In the genomic region with DNA sequence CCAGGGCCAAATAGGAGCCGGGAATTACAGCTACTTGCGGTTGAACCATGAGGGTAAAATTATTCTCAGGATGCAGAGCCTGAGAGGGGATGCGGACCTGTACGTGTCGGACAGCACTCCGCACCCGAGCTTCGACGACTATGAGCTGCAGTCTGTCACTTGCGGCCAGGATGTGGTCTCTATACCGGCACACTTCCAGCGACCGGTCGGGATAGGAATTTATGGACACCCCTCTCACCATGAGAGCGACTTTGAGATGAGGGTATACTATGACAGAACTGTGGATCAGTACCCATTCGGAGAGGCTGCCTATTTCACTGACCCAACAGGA, we compare ENCODE assay signal across 9 mouse cellular contexts. TPM values are rescaled to one million over a fixed set of nuclear protein-coding genes. Genes with fewer than 3 reads are reported as not detected.
DNase-seq lines count a peak whose midpoint lies in the region; ATAC-seq and TF ChIP-seq lines count a peak whose summit lies in the region.
"Had no signal": no experiment of that assay in that cellular context is flagged by ENCODE, and none has a peak within 500 bp of the region (broad histone marks: within the 10 kb centered on the region; RNA-seq: fewer than 3 reads in every experiment).

No protein-coding gene starts in this region.

- peaks cover 20% of the 10 kb centered on the region for H3K36me3 ChIP-seq in heart, embryonic 10.5 days
- H3K36me3 ChIP-seq in forebrain, embryonic 13.5 days (ENCODE audit: poor library complexity, severe bottlenecking), result peaks cover 19% of the 10 kb centered on the region
- H3K36me3 ChIP-seq in liver, embryonic 15.5 days (replicated peaks), result peaks cover 30% of the 10 kb centered on the region
- no peaks in the 10 kb centered on the region for H3K36me3 ChIP-seq in stomach, postnatal 0 days (ENCODE audit: control insufficient read depth, insufficient read depth, low read length)

- 21% methylated on average over 16 of the region's 16 CpGs for WGBS in heart, embryonic 10.5 days
- WGBS in forebrain, embryonic 13.5 days, result 18% methylated on average over 16 of the region's 16 CpGs
- 10% methylated on average over 16 of the region's 16 CpGs for WGBS in liver, embryonic 15.5 days (ENCODE audit: insufficient replicate concordance)
- 16% methylated on average over 16 of the region's 16 CpGs for WGBS in stomach, postnatal 0 days

- peak overlapping the region; percentile 90 for H3K27ac ChIP-seq in heart, embryonic 10.5 days
- H3K27ac ChIP-seq in forebrain, embryonic 13.5 days, result 0 out of 2 replicates have a peak overlapping the region, but pooled peaks have one; percentile 21
- peak overlapping the region; percentile 81 for H3K27ac ChIP-seq in liver, embryonic 15.5 days (replicated peaks)
- peak overlapping the region; percentile 90 for H3K27ac ChIP-seq in stomach, postnatal 0 days (replicated peaks)

- H3K4me2 ChIP-seq in forebrain, embryonic 13.5 days, result peak overlapping the region; percentile 97
- peak overlapping the region; percentile 96 for H3K4me2 ChIP-seq in liver, embryonic 15.5 days
- peak overlapping the region; percentile 94 for H3K4me2 ChIP-seq in stomach, postnatal 0 days (replicated peaks; ENCODE audit: low read depth)

- H3K4me3 ChIP-seq in heart, embryonic 10.5 days, result peak overlapping the region; percentile 77
- H3K4me3 ChIP-seq in forebrain, embryonic 13.5 days, result peak overlapping the region; percentile 88
- H3K4me3 ChIP-seq in liver, embryonic 15.5 days (replicated peaks), result peak overlapping the region; percentile 77
- peak overlapping the region; percentile 82 for H3K4me3 ChIP-seq in stomach, postnatal 0 days (ENCODE audit: low read depth, low read length)

- H3K27me3 ChIP-seq in heart, embryonic 10.5 days (ENCODE audit: insufficient read depth, poor library complexity, severe bottlenecking), result no peaks in the 10 kb centered on the region
- H3K27me3 ChIP-seq in forebrain, embryonic 13.5 days, result no peaks in the 10 kb centered on the region
- H3K27me3 ChIP-seq in liver, embryonic 15.5 days, result no peaks in the 10 kb centered on the region
- H3K27me3 ChIP-seq in stomach, postnatal 0 days (ENCODE audit: control insufficient read depth, insufficient read depth, low read length), result no peaks in the 10 kb centered on the region

- no peak for DNase-seq in heart, embryonic 10.5 days (ENCODE audit: low spot score)
- no peak for DNase-seq in heart, postnatal 25 days (ENCODE audit: low spot score)
- peak; percentile 23 for DNase-seq in CD4-positive, CD25-positive, alpha-beta regulatory T cell, adult 2 months (ENCODE audit: low read depth, low spot score)
- no peak for DNase-seq in stomach, postnatal 0 days (ENCODE audit: low spot score)
- no peak for DNase-seq in gastrocnemius, adult 8-10 months (ENCODE audit: low spot score in 2 of 2)
- DNase-seq in spleen, postnatal 10 days (ENCODE audit: low spot score in 2 of 2), result no peak

- intact Hi-C loops in heart, postnatal 25 days (cut with DNase I), result no loop called here

- H3K9me3 ChIP-seq in heart, embryonic 10.5 days, result no peaks in the 10 kb centered on the region
- H3K9me3 ChIP-seq in forebrain, embryonic 13.5 days (replicated peaks), result no peaks in the 10 kb centered on the region
- no peaks in the 10 kb centered on the region for H3K9me3 ChIP-seq in liver, embryonic 15.5 days (replicated peaks)
- no peaks in the 10 kb centered on the region for H3K9me3 ChIP-seq in stomach, postnatal 0 days (ENCODE audit: control insufficient read depth, low read length)

- peaks cover 16% of the 10 kb centered on the region for H3K4me1 ChIP-seq in heart, embryonic 10.5 days
- H3K4me1 ChIP-seq in forebrain, embryonic 13.5 days, result peaks cover 26% of the 10 kb centered on the region
- peaks cover 27% of the 10 kb centered on the region for H3K4me1 ChIP-seq in liver, embryonic 15.5 days (replicated peaks)
- H3K4me1 ChIP-seq in stomach, postnatal 0 days (replicated peaks; ENCODE audit: control insufficient read depth, insufficient read depth), result no peaks in the 10 kb centered on the region

- no peak for TF ChIP-seq EP300 in stomach, postnatal 0 days (optimal IDR thresholded peaks at IDR 0.05)

- ATAC-seq in forebrain, embryonic 13.5 days, result no peak; the same call in 1 of the 2 replicates
- ATAC-seq in liver, embryonic 15.5 days (ENCODE audit: insufficient read depth), result peak; percentile 1; the same call in 1 of the 2 replicates
- no peak; the same call in 1 of the 2 replicates for ATAC-seq in stomach, postnatal 0 days (ENCODE audit: low FRiP score, low TSS enrichment)

- peak overlapping the region; percentile 86 for H3K9ac ChIP-seq in forebrain, embryonic 13.5 days
- peak overlapping the region; percentile 82 for H3K9ac ChIP-seq in liver, embryonic 15.5 days
- H3K9ac ChIP-seq in stomach, postnatal 0 days (ENCODE audit: low read length), result peak overlapping the region; percentile 89

- no peak for TF ChIP-seq CTCF in stomach, postnatal 0 days (IDR thresholded peaks at IDR 0.05; ENCODE audit: low read depth)

RNA-seq across cellular contexts. Expression of a gene that starts 0.7 kb away (rescaled TPM):
- polyA plus RNA-seq in heart, embryonic 10.5 days (2016; fragmentation: Nextera tagmentation; extraction: Ambion mirVana), result 29.8 and 32.8 TPM in 2 replicates
- 10 to 100 TPM; 10.3 to 11.9 TPM for total RNA-seq in heart, postnatal 25 days (2021)
- 28.8 and 31.6 TPM in 2 replicates for polyA plus RNA-seq in forebrain, embryonic 13.5 days (2015; fragmentation: Nextera tagmentation; extraction: Ambion mirVana)
- 11.9 and 12.2 TPM in 2 replicates for polyA plus RNA-seq in liver, embryonic 15.5 days (2015; fragmentation: Nextera tagmentation; extraction: Ambion mirVana)
- polyA plus RNA-seq in stomach, postnatal 0 days (2015; fragmentation: Nextera tagmentation; extraction: Ambion mirVana), result 39.0 and 39.9 TPM in 2 replicates
- 10 to 100 TPM in 1 of 4 experiments, 1 to 10 TPM in 3; 7.3 to 10.4 (median 8.2) TPM for total RNA-seq in gastrocnemius, adult 8-10 months (2022)

RNA-seq across cellular contexts. Expression of a gene that starts 0.7 kb away (rescaled TPM):
- 3.2 TPM in 2 replicates for polyA plus RNA-seq in heart, embryonic 10.5 days (2016; fragmentation: Nextera tagmentation; extraction: Ambion mirVana)
- 1 to 10 TPM in 1 of 2 experiments, under 1 TPM in 1; 0.70 to 1.3 TPM for total RNA-seq in heart, postnatal 25 days (2021)
- polyA plus RNA-seq in forebrain, embryonic 13.5 days (2015; fragmentation: Nextera tagmentation; extraction: Ambion mirVana), result 7.9 and 8.4 TPM in 2 replicates
- 0.98 and 0.99 TPM in 2 replicates for polyA plus RNA-seq in liver, embryonic 15.5 days (2015; fragmentation: Nextera tagmentation; extraction: Ambion mirVana)
- 8.0 and 9.0 TPM in 2 replicates for polyA plus RNA-seq in stomach, postnatal 0 days (2015; fragmentation: Nextera tagmentation; extraction: Ambion mirVana)
- 1 to 10 TPM; 1.6 to 2.2 (median 1.9) TPM for total RNA-seq in gastrocnemius, adult 8-10 months (2022)

RNA-seq across cellular contexts. Expression of a gene that starts 17.4 kb away (rescaled TPM):
- 18.9 and 33.3 TPM in 2 replicates for polyA plus RNA-seq in heart, embryonic 10.5 days (2016; fragmentation: Nextera tagmentation; extraction: Ambion mirVana)
- total RNA-seq in heart, postnatal 25 days (2021), result 10 to 100 TPM; 45.1 to 45.4 TPM
- 20.5 and 22.0 TPM in 2 replicates for polyA plus RNA-seq in forebrain, embryonic 13.5 days (2015; fragmentation: Nextera tagmentation; extraction: Ambion mirVana)
- 93.2 and 105 TPM in 2 replicates for polyA plus RNA-seq in liver, embryonic 15.5 days (2015; fragmentation: Nextera tagmentation; extraction: Ambion mirVana)
- 29.5 and 31.3 TPM in 2 replicates for polyA plus RNA-seq in stomach, postnatal 0 days (2015; fragmentation: Nextera tagmentation; extraction: Ambion mirVana)
- 10 to 100 TPM; 50.4 to 56.5 (median 54.1) TPM for total RNA-seq in gastrocnemius, adult 8-10 months (2022)

RNA-seq across cellular contexts. Expression of a gene that starts 34.6 kb away (rescaled TPM):
- 7.9 and 9.4 TPM in 2 replicates for polyA plus RNA-seq in heart, embryonic 10.5 days (2016; fragmentation: Nextera tagmentation; extraction: Ambion mirVana)
- total RNA-seq in heart, postnatal 25 days (2021), result 1 to 10 TPM; 1.2 to 2.5 TPM
- polyA plus RNA-seq in forebrain, embryonic 13.5 days (2015; fragmentation: Nextera tagmentation; extraction: Ambion mirVana), result 12.4 and 15.6 TPM in 2 replicates
- 3.7 and 5.1 TPM in 2 replicates for polyA plus RNA-seq in liver, embryonic 15.5 days (2015; fragmentation: Nextera tagmentation; extraction: Ambion mirVana)
- 4.6 and 5.1 TPM in 2 replicates for polyA plus RNA-seq in stomach, postnatal 0 days (2015; fragmentation: Nextera tagmentation; extraction: Ambion mirVana)
- total RNA-seq in gastrocnemius, adult 8-10 months (2022), result 1 to 10 TPM; 1.8 to 3.7 (median 2.1) TPM

RNA-seq across cellular contexts. Expression of a gene that starts 34.9 kb away (rescaled TPM):
- polyA plus RNA-seq in heart, embryonic 10.5 days (2016; fragmentation: Nextera tagmentation; extraction: Ambion mirVana), result 0.92 TPM in 1 of 2 replicates, not detected in the other
- total RNA-seq in heart, postnatal 25 days (2021), result not detected
- 1.1 TPM in 1 of 2 replicates, not detected in the other for polyA plus RNA-seq in forebrain, embryonic 13.5 days (2015; fragmentation: Nextera tagmentation; extraction: Ambion mirVana)
- 0.53 and 0.91 TPM in 2 replicates for polyA plus RNA-seq in liver, embryonic 15.5 days (2015; fragmentation: Nextera tagmentation; extraction: Ambion mirVana)
- polyA plus RNA-seq in stomach, postnatal 0 days (2015; fragmentation: Nextera tagmentation; extraction: Ambion mirVana), result 1.6 TPM in 1 of 2 replicates, not detected in the other
- total RNA-seq in gastrocnemius, adult 8-10 months (2022), result not detected
- total RNA-seq: left cerebral cortex, postnatal 36 days had no signal

Comparison
In these comparisons a context has a peak if more than half of its experiments do, and no peak if none do; other contexts are left out.
1. H3K27ac ChIP-seq: peak in every context shown above with its lines; median percentile 90 in heart, embryonic 10.5 days; 90 in stomach, postnatal 0 days; 81 in liver, embryonic 15.5 days; 21 in forebrain, embryonic 13.5 days.